Mouse (Mus musculus): ENCODE results near the gene Pik3r1.
A peak's percentile ranks its signal among the peaks of the same experiment; 100 is the strongest.

Pik3r1 gene

GRCm38 (mm10) chr13:101707226-101707625 is 60.8 kb downstream of the Pik3r1 start:
- no peak for DNase-seq

DNA sequence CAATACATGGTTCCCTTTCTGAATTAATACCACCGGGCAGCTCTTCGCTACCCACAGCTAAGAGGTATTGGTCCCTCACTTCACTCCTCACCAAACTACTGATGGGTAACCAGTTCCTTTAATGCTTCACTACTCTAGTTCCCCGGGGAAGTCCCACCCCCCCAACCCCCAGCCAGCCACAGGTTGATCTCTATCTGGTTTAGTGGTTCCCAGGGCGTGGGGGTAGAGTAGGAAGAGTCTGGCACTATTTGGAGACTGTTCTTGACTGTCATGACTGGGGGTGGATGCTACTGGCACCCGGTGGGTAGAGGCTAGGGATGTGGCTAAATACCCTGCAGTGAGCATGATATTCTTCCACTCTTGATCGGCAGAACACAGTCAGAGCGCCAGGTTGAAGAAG is 61.6 kb downstream of the Pik3r1 start:
- no peak for DNase-seq

DNA sequence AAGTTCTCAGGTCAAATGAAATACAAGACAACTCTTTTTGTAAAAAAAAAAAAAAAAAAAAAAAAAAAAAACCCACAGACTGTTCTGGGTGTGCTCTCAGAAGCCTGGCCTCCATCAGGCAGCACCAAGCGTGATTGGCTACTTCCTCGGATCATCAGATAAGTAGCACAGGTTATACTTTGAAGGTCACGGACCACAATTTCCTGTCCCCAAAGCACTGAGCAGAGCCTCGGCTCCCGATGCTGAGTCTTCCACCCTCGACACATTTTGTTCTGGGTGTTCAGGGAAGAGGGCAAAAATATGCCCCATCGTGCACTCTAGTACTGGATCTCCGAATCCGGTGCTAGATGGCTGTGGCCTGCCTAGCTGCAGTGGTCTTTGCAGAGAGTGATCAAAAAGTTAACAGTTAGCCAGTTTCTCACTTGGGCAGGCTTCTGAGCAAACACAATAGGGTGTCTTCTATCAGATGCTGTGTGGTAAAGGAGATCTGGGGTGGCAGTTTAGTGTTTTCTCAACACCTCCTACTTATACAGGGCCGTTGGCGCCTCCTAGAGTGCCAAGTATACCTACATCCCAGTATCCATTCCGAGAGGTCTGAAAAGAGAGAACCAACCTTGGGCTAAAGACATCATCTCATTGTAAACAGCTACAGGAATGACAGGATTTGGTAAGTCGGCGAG is 65.8 kb downstream of the Pik3r1 start:
- DNase-seq: no peak

- no peak for DNase-seq
Observed at GRCm38 (mm10) chr13:101701632-101702031, 66.4 kb downstream of the Pik3r1 start.

DNA sequence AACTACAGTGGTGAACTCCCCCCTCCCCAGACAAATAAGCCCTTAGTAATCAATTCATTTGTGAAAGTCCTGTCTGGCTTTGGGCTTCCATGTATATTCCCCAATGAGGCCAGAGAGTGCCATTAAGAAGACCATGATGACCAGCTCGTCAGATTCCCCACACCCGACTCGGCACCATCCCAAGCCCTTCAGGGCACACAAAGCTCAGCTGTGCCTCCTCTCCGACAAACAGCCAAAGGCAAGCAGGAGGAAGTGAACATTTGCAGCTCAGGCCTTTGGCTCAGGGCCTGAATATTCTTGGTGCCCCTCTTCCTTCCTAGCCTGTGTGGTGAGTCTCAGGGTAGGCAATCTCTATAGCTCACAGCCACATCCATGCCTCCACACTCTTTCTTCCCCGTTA is 68.3 kb downstream of the Pik3r1 start:
- DNase-seq: no peak

DNA sequence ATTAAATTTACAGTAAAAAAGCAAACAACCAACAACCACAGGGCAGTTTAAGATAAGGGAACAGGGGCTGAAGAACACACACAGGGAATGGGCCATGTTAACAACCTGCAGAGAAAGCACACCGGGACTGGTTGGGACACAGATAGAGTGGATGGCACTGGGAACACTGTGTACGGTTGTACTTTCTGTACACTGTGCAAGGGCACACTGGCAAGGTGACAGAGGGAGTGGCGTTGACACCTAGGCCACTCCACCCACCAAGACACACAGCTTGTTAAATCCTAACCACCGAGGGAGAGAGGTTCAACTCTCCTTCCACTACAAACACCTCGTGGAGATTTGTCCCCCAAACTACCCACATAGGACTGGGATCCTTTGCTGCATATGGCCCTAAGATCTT is 70.1 kb downstream of the Pik3r1 start:
- DNase-seq: no peak

GRCm38 (mm10) chr13:101697461-101697860 is 70.6 kb downstream of the Pik3r1 start:
- no peak for DNase-seq

- DNase-seq: no peak
Observed at GRCm38 (mm10) chr13:101696827-101697226, 71.2 kb downstream of the Pik3r1 start.

DNA sequence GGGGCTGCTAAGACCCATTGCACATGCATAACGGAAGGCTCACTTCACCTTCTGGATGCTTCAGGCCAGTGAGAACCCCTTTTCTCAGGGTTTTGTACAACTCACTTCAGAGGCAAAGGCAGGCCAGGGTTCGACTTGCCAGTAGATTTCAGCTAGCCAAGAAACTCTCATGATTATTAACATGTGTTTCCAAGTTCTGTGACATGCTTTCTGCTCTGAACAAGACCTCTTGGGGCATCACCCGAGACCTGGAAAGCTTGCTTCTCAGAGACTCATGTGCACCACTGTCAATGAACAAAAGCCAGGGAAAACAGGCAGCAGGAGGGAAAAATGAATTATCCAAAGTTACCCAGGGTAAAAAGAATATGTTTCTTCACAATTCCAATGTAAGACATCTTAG is 71.7 kb downstream of the Pik3r1 start:
- DNase-seq: no peak

DNA sequence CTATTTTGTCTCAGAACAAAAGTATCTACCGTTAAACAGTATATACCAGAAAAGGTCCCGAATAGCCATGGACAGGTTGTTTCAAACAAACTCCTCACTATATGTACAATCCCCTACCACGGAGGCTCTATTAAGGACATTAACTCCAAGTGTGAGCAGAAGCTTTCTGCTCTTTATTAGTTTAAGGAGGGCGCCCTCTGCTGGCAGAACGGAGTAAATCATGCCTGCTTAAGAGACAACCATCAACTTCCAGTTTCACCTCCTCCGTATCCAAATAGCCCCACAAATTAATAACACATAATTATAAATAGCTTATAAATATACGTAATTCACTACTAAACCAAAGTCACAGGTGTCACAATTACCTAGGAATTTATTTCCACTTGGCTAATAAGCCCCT is 72.1 kb downstream of the Pik3r1 start:
- DNase-seq: peak; percentile 93

- DNase-seq: peak; percentile 69
Observed at GRCm38 (mm10) chr13:101694496-101695251, 73.3 kb downstream of the Pik3r1 start.

GRCm38 (mm10) chr13:101693967-101694495 is 74.0 kb downstream of the Pik3r1 start:
- peak; percentile 68 for DNase-seq

DNA sequence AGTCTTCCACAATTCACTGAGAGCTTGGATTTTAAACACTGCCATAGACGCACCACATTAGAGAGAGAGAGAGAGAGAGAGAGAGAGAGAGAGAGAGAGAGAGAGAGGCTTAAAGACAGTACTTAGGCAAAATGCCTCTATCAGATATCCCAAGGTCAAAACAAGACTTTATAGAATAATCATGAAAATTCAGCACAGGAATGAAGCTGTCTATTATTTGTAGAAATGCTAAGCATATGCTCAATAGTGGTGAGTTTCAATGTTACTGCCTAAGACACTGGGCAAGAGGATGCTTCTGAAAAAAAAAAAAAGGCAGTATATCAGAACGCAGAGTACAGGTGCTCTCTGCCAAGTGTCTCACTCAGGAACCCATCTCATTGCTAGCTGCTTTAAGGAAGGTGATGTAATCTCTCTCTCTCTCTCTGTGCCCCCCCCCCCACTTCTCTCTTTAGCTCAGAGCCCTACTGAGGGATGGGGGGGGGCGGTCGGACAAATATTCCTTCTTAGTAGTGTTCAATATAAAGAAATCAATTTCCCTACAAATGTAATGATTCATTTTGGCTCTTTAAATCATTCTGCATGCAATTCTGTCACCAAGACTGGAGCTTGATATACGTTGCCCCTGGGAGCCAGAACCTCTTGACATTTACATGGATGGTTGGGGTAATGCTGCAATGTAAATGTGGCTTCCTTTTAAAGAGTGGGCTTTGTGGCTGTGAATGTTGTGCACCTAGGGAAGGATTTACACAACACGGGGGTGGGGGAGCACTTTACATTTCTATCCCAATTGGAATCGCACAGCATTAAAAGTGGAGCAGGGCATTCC is 74.9 kb downstream of the Pik3r1 start:
- peak; percentile 40 for DNase-seq

- DNase-seq: peak; percentile 74
Observed at GRCm38 (mm10) chr13:101692239-101692784, 75.7 kb downstream of the Pik3r1 start.

- no peak for DNase-seq
Observed at GRCm38 (mm10) chr13:101691669-101692068, 76.3 kb downstream of the Pik3r1 start.

DNA sequence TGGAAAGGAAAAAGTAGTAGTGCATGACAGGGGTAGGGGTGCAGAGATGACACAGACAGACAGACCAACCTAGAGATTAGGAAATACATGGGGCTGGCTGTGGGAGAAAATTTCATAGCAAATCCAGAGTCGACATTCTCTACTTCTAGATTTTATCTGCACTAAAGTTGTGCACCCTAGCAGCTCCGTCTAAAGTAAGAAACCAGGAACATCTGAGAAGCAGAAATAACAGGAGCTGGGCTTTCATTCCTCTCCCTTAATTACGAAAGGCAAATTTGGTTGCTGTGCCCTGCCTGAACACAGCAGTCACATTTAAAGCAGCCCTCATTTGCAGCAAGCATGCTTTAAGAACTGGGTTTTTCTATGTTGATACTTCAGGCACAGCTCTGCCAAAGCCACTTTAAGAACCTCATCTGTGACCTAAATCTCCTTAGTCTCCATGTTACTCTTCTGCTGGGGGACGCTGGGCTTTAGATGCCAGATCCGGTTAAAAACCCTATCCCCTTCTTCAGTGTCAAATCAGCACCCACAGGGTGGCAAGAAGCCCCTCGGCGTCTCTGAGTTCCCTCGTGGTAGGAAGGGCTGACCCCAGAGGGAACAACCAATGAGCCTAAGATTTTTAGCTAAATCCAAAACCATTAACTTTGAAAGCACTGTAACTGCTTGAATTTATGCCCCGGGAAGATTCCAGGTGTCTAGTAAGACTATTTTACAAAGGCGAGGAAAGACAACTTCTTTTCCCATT is 76.9 kb downstream of the Pik3r1 start:
- no peak for DNase-seq

DNA sequence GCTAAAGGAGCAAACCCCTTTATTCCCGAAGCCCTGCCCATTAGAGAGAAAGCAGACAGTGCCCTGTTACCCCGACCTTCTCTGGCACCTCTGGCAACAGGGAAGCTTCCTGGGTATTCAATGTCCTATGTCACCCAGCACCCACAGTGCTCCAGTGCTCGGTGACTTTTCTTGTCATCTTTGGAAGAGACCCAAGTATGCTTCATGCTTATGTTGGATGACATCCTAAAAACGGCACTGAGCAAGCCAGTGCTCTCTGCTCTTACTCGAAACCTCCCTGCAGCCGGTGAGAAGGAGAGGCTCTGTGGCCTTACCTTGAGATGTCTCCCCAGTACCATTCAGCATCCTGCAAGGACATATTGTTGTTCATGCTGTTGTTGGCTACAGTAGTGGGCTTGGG is 77.8 kb downstream of the Pik3r1 start:
- DNase-seq: no peak

DNA sequence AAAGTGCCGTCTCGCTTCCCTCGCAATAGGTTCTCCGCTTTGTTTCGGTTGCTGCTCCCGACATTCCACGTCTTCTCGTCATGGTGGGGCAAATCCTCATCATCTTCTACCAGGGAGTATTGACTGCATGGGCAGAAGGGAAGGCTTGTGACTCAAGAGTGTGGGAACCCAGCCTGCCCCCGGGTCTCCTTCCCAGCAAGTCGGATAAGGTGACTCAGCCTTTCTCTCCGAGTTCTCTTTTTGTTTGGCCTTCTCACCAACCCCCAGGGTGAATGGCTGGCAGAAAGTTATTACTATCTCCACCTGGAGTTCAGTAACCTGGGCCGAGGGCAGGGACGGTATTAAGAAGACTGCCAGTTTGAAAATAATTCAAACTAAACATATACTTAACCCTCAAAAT is 81.8 kb downstream of the Pik3r1 start:
- no peak for DNase-seq

DNA sequence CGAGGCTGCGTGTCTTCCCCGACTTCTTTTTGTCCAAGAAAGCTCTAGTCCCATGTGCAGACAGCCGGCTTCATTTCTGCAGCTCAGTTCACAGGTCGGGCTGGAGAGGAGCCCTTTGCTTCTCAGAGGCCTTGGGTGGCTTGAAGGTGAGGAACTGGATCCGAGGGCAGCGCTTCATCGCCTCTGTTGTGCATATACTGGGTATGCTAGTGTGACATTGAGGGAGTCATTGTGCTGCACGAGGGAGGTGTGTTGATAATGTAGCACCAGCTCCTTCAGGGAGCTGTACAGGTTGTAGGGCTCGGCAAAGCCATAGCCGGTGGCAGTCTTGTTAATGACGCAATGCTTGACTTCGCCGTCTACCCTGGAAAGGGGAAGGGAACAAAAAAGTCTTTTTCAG is 83.3 kb downstream of the Pik3r1 start:
- DNase-seq: no peak

GRCm38 (mm10) chr13:101682378-101682777 is 85.6 kb downstream of the Pik3r1 start:
- no peak for DNase-seq

GRCm38 (mm10) chr13:101680083-101680482 is 87.9 kb downstream of the Pik3r1 start:
- DNase-seq: no peak

- DNase-seq: no peak
Observed at GRCm38 (mm10) chr13:101678984-101679383, 89.0 kb downstream of the Pik3r1 start.

Measured in right cerebral cortex, postnatal 14 days (tissue).